Mouse (Mus musculus): ENCODE results near the gene Sdcbp2. TPM values are rescaled to one million over a fixed set of nuclear protein-coding genes. Genes with fewer than 3 reads are reported as not detected.

The Sdcbp2 gene
- polyA plus RNA-seq, 1 experiment from 2014 or later = 0.76 TPM

Other genes starting within 250 kb of the Sdcbp2 start
- not detected in 2 replicates for gene 4921509C19Rik, start 96.5 kb upstream of the Sdcbp2 start, polyA plus RNA-seq (2016; fragmentation: Nextera tagmentation; extraction: Ambion mirVana)
- gene Nsfl1c, start 78.4 kb upstream of the Sdcbp2 start, polyA plus RNA-seq (2016; fragmentation: Nextera tagmentation; extraction: Ambion mirVana) = 307 and 312 TPM in 2 replicates
- gene Fkbp1a, start 30.1 kb upstream of the Sdcbp2 start, polyA plus RNA-seq (2016; fragmentation: Nextera tagmentation; extraction: Ambion mirVana) = 585 and 615 TPM in 2 replicates
- gene Snph, start 60.0 kb downstream of the Sdcbp2 start, polyA plus RNA-seq (2016; fragmentation: Nextera tagmentation; extraction: Ambion mirVana) = 0.54 and 1.00 TPM in 2 replicates
- not detected in 2 replicates for gene Rad21l, start 95.9 kb downstream of the Sdcbp2 start, polyA plus RNA-seq (2016; fragmentation: Nextera tagmentation; extraction: Ambion mirVana)
- gene Tmem74b, start 129.4 kb downstream of the Sdcbp2 start, polyA plus RNA-seq (2016; fragmentation: Nextera tagmentation; extraction: Ambion mirVana) = 2.3 and 3.1 TPM in 2 replicates
- 53.7 and 58.9 TPM in 2 replicates for gene Psmf1, start 171.6 kb downstream of the Sdcbp2 start, polyA plus RNA-seq (2016; fragmentation: Nextera tagmentation; extraction: Ambion mirVana)

All from embryonic facial prominence, embryonic 10.5 days (tissue).